Mouse (Mus musculus): ENCODE results near the gene Trim66.

DNA sequence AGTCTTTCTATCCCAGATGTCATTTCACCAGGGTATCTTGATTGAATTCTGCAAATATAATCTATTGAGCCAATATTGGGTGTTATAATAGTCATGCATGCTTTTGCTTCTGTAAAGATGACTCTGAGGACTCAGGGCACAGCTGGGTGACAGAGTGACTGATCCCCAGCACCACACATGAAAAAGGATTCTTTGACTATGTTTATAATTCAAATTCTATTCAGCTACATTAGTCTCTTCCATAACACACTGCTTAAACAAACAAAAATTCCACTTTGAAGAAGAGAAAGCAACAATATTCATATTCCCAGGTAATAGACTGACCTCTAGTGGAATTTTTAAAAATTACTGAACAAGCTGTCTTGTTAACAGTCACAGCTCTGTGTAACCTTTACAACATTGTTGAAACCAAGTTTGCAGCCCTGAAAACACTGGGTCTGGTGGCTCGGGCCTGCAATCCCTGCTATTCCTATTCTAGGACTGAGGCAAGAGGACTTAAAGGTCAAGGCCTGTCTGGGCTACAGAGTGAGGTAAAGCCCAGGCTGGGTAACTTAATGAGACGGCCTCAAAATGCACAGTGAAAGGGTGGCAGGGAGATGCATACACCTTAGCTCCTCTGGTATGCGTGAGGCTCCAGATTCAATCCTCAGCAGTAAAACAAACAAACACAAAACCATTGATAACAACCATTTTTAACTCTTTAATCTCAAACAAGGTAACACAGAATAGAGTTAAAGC is 83.3 kb downstream of the Trim66 start:
- no peak for TF ChIP-seq POLR2A (IDR thresholded peaks at IDR 0.05; ENCODE audit: borderline replicate concordance, control insufficient read depth, low read depth, low read length)
- no peak for TF ChIP-seq CTCF (IDR thresholded peaks at IDR 0.05; ENCODE audit: control insufficient read depth, insufficient read depth, low read length)

Measured in bone marrow, adult 2 months (tissue).